Mouse (Mus musculus): ENCODE results near the gene Uba2. TPM values are rescaled to one million over a fixed set of nuclear protein-coding genes. Genes with fewer than 3 reads are reported as not detected.

The Uba2 gene
- 6.6 and 13.2 TPM in 2 replicates for polyA plus RNA-seq (2012; rRNA removed)

GRCm38 (mm10) chr7:34169454-34169853, at the start of gene Uba2:
Uba2 (minus strand) TSS chr7:34169599.
- WGBS = 85% methylated on average over 3 of the region's 3 CpGs
- Histone ChIP-seq H3K4me1 (ENCODE audit: control insufficient read depth, insufficient read depth, insufficient read length, low read length) (no peaks in the 10 kb centered on the region), H3K27me3 (ENCODE audit: control insufficient read depth, insufficient read depth, low read length) (no peaks in the 10 kb centered on the region), H3K36me3 (ENCODE audit: control insufficient read depth, insufficient read depth, low read length) (peaks cover 6% of the 10 kb centered on the region; the same call in 1 of the 2 replicates), H3K4me3 (ENCODE audit: low read depth, low read length) (peak within 1 kb of the TSS; percentile 71), H3K27ac (ENCODE audit: insufficient read depth, low read depth, low read length) (no peak within 1 kb of the TSS; the same call in 1 of the 2 replicates)
- TF ChIP-seq POLR2A (IDR thresholded peaks at IDR 0.05; ENCODE audit: low read depth, low read length) (no peak), CTCF (IDR thresholded peaks at IDR 0.05; ENCODE audit: extremely low read depth, insufficient read length, insufficient replicate concordance, low read depth, low read length) (no peak)

GRCm38 (mm10) chr7:34218496-34218895, 49.1 kb upstream of the Uba2 start:
- TF ChIP-seq POLR2A (IDR thresholded peaks at IDR 0.05; ENCODE audit: low read depth, low read length) = no peak
- no peak for TF ChIP-seq CTCF (IDR thresholded peaks at IDR 0.05; ENCODE audit: extremely low read depth, insufficient read length, insufficient replicate concordance, low read depth, low read length)
- H3K4me1 ChIP-seq (ENCODE audit: control insufficient read depth, insufficient read depth, insufficient read length, low read length) = peaks cover 39% of the 10 kb centered on the region
- H3K27ac ChIP-seq (ENCODE audit: insufficient read depth, low read depth, low read length) = peak overlapping the region; percentile 92
- H3K27me3 ChIP-seq (ENCODE audit: control insufficient read depth, insufficient read depth, low read length) = no peaks in the 10 kb centered on the region
- no peak overlapping the region for H3K4me3 ChIP-seq (ENCODE audit: low read depth, low read length)
- H3K36me3 ChIP-seq (ENCODE audit: control insufficient read depth, insufficient read depth, low read length) = peaks cover 71% of the 10 kb centered on the region
- WGBS = 62% methylated on average over 1 of the region's 1 CpGs

- peak overlapping the region; percentile 58; the same call in 1 of the 2 replicates for H3K27ac ChIP-seq (ENCODE audit: insufficient read depth, low read depth, low read length)
- H3K4me1 ChIP-seq (ENCODE audit: control insufficient read depth, insufficient read depth, insufficient read length, low read length) = peaks cover 46% of the 10 kb centered on the region
- no peak overlapping the region for H3K4me3 ChIP-seq (ENCODE audit: low read depth, low read length)
- H3K27me3 ChIP-seq (ENCODE audit: control insufficient read depth, insufficient read depth, low read length) = no peaks in the 10 kb centered on the region
- WGBS = 91% methylated on average over 10 of the region's 10 CpGs
- peaks cover 71% of the 10 kb centered on the region for H3K36me3 ChIP-seq (ENCODE audit: control insufficient read depth, insufficient read depth, low read length)
- TF ChIP-seq CTCF (IDR thresholded peaks at IDR 0.05; ENCODE audit: extremely low read depth, insufficient read length, insufficient replicate concordance, low read depth, low read length) = no peak
- TF ChIP-seq POLR2A (IDR thresholded peaks at IDR 0.05; ENCODE audit: low read depth, low read length) = no peak
Observed at GRCm38 (mm10) chr7:34216474-34216873, 47.1 kb upstream of the Uba2 start.

GRCm38 (mm10) chr7:34215481-34215880, 46.1 kb upstream of the Uba2 start:
- Histone ChIP-seq H3K27ac (ENCODE audit: insufficient read depth, low read depth, low read length) (peak overlapping the region; percentile 58), H3K4me3 (ENCODE audit: low read depth, low read length) (no peak overlapping the region), H3K27me3 (ENCODE audit: control insufficient read depth, insufficient read depth, low read length) (no peaks in the 10 kb centered on the region), H3K4me1 (ENCODE audit: control insufficient read depth, insufficient read depth, insufficient read length, low read length) (peaks cover 46% of the 10 kb centered on the region), H3K36me3 (ENCODE audit: control insufficient read depth, insufficient read depth, low read length) (peaks cover 73% of the 10 kb centered on the region)
- TF ChIP-seq CTCF (IDR thresholded peaks at IDR 0.05; ENCODE audit: extremely low read depth, insufficient read length, insufficient replicate concordance, low read depth, low read length) (no peak), POLR2A (IDR thresholded peaks at IDR 0.05; ENCODE audit: low read depth, low read length) (no peak)
- 53% methylated on average over 9 of the region's 9 CpGs for WGBS

- 86% methylated on average over 8 of the region's 8 CpGs for WGBS
- TF ChIP-seq CTCF (IDR thresholded peaks at IDR 0.05; ENCODE audit: extremely low read depth, insufficient read length, insufficient replicate concordance, low read depth, low read length) (no peak), POLR2A (IDR thresholded peaks at IDR 0.05; ENCODE audit: low read depth, low read length) (no peak)
- Histone ChIP-seq H3K27ac (ENCODE audit: insufficient read depth, low read depth, low read length) (no peak overlapping the region; the same call in 1 of the 2 replicates), H3K4me3 (ENCODE audit: low read depth, low read length) (no peak overlapping the region), H3K36me3 (ENCODE audit: control insufficient read depth, insufficient read depth, low read length) (peaks cover 72% of the 10 kb centered on the region), H3K4me1 (ENCODE audit: control insufficient read depth, insufficient read depth, insufficient read length, low read length) (peaks cover 46% of the 10 kb centered on the region), H3K27me3 (ENCODE audit: control insufficient read depth, insufficient read depth, low read length) (no peaks in the 10 kb centered on the region)
Observed at GRCm38 (mm10) chr7:34214644-34215043, 45.2 kb upstream of the Uba2 start.

- WGBS = 49% methylated on average over 7 of the region's 7 CpGs
- peak overlapping the region; percentile 65; the same call in 1 of the 2 replicates for H3K27ac ChIP-seq (ENCODE audit: insufficient read depth, low read depth, low read length)
- peaks cover 37% of the 10 kb centered on the region for H3K4me1 ChIP-seq (ENCODE audit: control insufficient read depth, insufficient read depth, insufficient read length, low read length)
- no peak overlapping the region for H3K4me3 ChIP-seq (ENCODE audit: low read depth, low read length)
- TF ChIP-seq POLR2A (IDR thresholded peaks at IDR 0.05; ENCODE audit: low read depth, low read length) (no peak), CTCF (IDR thresholded peaks at IDR 0.05; ENCODE audit: extremely low read depth, insufficient read length, insufficient replicate concordance, low read depth, low read length) (no peak)
- no peaks in the 10 kb centered on the region for H3K27me3 ChIP-seq (ENCODE audit: control insufficient read depth, insufficient read depth, low read length)
- H3K36me3 ChIP-seq (ENCODE audit: control insufficient read depth, insufficient read depth, low read length) = peaks cover 72% of the 10 kb centered on the region
Observed at GRCm38 (mm10) chr7:34213281-34213680, 43.9 kb upstream of the Uba2 start.

- 90% methylated on average over 9 of the region's 9 CpGs for WGBS
- Histone ChIP-seq H3K36me3 (ENCODE audit: control insufficient read depth, insufficient read depth, low read length) (peaks cover 88% of the 10 kb centered on the region), H3K4me1 (ENCODE audit: control insufficient read depth, insufficient read depth, insufficient read length, low read length) (peaks cover 4% of the 10 kb centered on the region; the same call in 1 of the 2 replicates), H3K27me3 (ENCODE audit: control insufficient read depth, insufficient read depth, low read length) (no peaks in the 10 kb centered on the region), H3K27ac (ENCODE audit: insufficient read depth, low read depth, low read length) (no peak overlapping the region), H3K4me3 (ENCODE audit: low read depth, low read length) (no peak overlapping the region)
- no peak for TF ChIP-seq POLR2A (IDR thresholded peaks at IDR 0.05; ENCODE audit: low read depth, low read length)
- peak; percentile 14; the same call in 1 of the 2 replicates for TF ChIP-seq CTCF (IDR thresholded peaks at IDR 0.05; ENCODE audit: extremely low read depth, insufficient read length, insufficient replicate concordance, low read depth, low read length)
Observed at GRCm38 (mm10) chr7:34208027-34208745, 38.8 kb upstream of the Uba2 start.
